Mouse (Mus musculus) intestine, embryonic 16.5 days (tissue): ENCODE measurements around the gene Ttll9. TPM values are rescaled to one million over a fixed set of nuclear protein-coding genes. Genes with fewer than 3 reads are reported as not detected.

Source experiments
- ATAC-seq: fragments of 200-750 bp; cut with Nextera tagmentation; 2 replicates; pipeline ENCODE4 v1.8.0; 2017; ENCODE audit warnings: moderate TSS enrichment, moderate library complexity
- H3K27ac ChIP-seq: fragments of 300-500 bp; sonication (generic); 2 replicates; pipeline ENCODE4 v1.5.1; 2014; ENCODE audit warnings: mild to moderate bottlenecking, low read length
- H3K27me3 ChIP-seq: fragments of 300-500 bp; sonication (generic); replicated peaks from 2 replicates; pipeline ENCODE4 v1.6.1; 2014; ENCODE audit warnings: low read length, control low read depth, mixed read lengths; ENCODE audit not compliant: control insufficient read depth, insufficient read depth
- H3K36me3 ChIP-seq: fragments of 300-500 bp; sonication (generic); 2 replicates; pipeline ENCODE4 v1.6.1; 2014; ENCODE audit warnings: low read length, control low read depth; ENCODE audit not compliant: control insufficient read depth, insufficient read depth
- H3K4me1 ChIP-seq: fragments of 300-500 bp; sonication (generic); 2 replicates; pipeline ENCODE4 v1.6.1; 2014; ENCODE audit warnings: low read length, control low read depth, mixed read lengths; ENCODE audit not compliant: control insufficient read depth, insufficient read depth
- H3K4me2 ChIP-seq: fragments of 300-500 bp; sonication (generic); 2 replicates; pipeline ENCODE4 v1.6.1; 2014; ENCODE audit warnings: low read depth, low read length, control low read depth
- H3K4me3 ChIP-seq: fragments of 300-500 bp; sonication (generic); 2 replicates; pipeline ENCODE4 v1.5.1; 2014; ENCODE audit warnings: mild to moderate bottlenecking, low read length
- H3K9ac ChIP-seq: fragments of 300-500 bp; sonication (generic); 2 replicates; pipeline ENCODE4 v1.6.1; 2014; ENCODE audit warnings: low read depth, low read length
- H3K9me3 ChIP-seq: fragments of 300-500 bp; sonication (generic); 2 replicates; pipeline ENCODE4 v1.6.1; 2016; ENCODE audit warnings: low read length, control low read depth; ENCODE audit not compliant: control insufficient read depth
- WGBS: fragments of 180-500 bp; shearing (Covaris S2); extraction: QIAGEN DNeasy Blood & Tissue Kit; methylation state at CpG from one replicate; pipeline ENCODE4 v1.1.7; 2014; 5-methylcytosine and 5-hydroxymethylcytosine counted together
- polyA plus RNA-seq: library from polyadenylated mRNA; unstranded; fragments of >200 nt; fragmentation: Nextera tagmentation; extraction: Ambion mirVana; gene quantifications from 2 replicates; pipeline ENCODE4 v1.2.1, GENCODE M21; 2015

Ttll9 gene
- polyA plus RNA-seq, 1 experiment from 2014 or later, result 0.16 TPM

GRCm38 (mm10) chr2:152950358-152951064 lies 11.8 kb upstream of the Ttll9 start:
- peak overlapping the region; percentile 98 for H3K4me2 ChIP-seq
- H3K27ac ChIP-seq, result no peak overlapping the region
- no peaks in the 10 kb centered on the region for H3K36me3 ChIP-seq
- H3K9me3 ChIP-seq, result no peaks in the 10 kb centered on the region
- no peak overlapping the region for H3K9ac ChIP-seq
- H3K27me3 ChIP-seq, result peaks cover 53% of the 10 kb centered on the region
- WGBS, result 33% methylated on average over 11 of the region's 11 CpGs
- H3K4me3 ChIP-seq, result peak overlapping the region; percentile 68; the same call in 1 of the 2 replicates
- peaks cover 4% of the 10 kb centered on the region; the same call in 1 of the 2 replicates for H3K4me1 ChIP-seq
- no peak; the same call in 1 of the 2 replicates for ATAC-seq

GRCm38 (mm10) chr2:152951065-152951849 lies 11.0 kb upstream of the Ttll9 start, which contains the start of gene Dusp15:
Dusp15 (minus strand) TSS chr2:152951698.
- WGBS, result 1% methylated on average over 54 of the region's 54 CpGs
- peak within 1 kb of the TSS; percentile 68 for H3K4me3 ChIP-seq
- peak within 1 kb of the TSS; percentile 66 for H3K9ac ChIP-seq
- H3K27me3 ChIP-seq, result peaks cover 46% of the 10 kb centered on the region
- ATAC-seq, result peak; percentile 63
- peaks cover 4% of the 10 kb centered on the region; the same call in 1 of the 2 replicates for H3K4me1 ChIP-seq
- H3K9me3 ChIP-seq, result no peaks in the 10 kb centered on the region
- H3K4me2 ChIP-seq, result peak within 1 kb of the TSS; percentile 98
- H3K27ac ChIP-seq, result no peak within 1 kb of the TSS
- no peaks in the 10 kb centered on the region for H3K36me3 ChIP-seq

GRCm38 (mm10) chr2:152951850-152952720 lies 10.2 kb upstream of the Ttll9 start:
- Histone ChIP-seq H3K4me3 (peak overlapping the region; percentile 68), H3K4me2 (peak overlapping the region; percentile 98), H3K27me3 (peaks cover 45% of the 10 kb centered on the region), H3K4me1 (peaks cover 4% of the 10 kb centered on the region; the same call in 1 of the 2 replicates), H3K9ac (peak overlapping the region; percentile 66), H3K9me3 (no peaks in the 10 kb centered on the region), H3K27ac (no peak overlapping the region), H3K36me3 (no peaks in the 10 kb centered on the region)
- no peak for ATAC-seq
- 19% methylated on average over 13 of the region's 13 CpGs for WGBS

GRCm38 (mm10) chr2:152958116-152958515 lies 4.2 kb upstream of the Ttll9 start:
- WGBS, result 66% methylated on average over 3 of the region's 3 CpGs
- peaks cover 12% of the 10 kb centered on the region for H3K27me3 ChIP-seq
- no peaks in the 10 kb centered on the region for H3K9me3 ChIP-seq
- H3K4me2 ChIP-seq, result no peak overlapping the region
- no peak overlapping the region for H3K4me3 ChIP-seq
- H3K27ac ChIP-seq, result no peak overlapping the region
- no peaks in the 10 kb centered on the region for H3K4me1 ChIP-seq
- no peaks in the 10 kb centered on the region for H3K36me3 ChIP-seq
- H3K9ac ChIP-seq, result no peak overlapping the region
- ATAC-seq, result no peak

GRCm38 (mm10) chr2:152965555-152965954 lies 3.3 kb downstream of the Ttll9 start:
- no peak for ATAC-seq
- H3K27me3 ChIP-seq, result no peaks in the 10 kb centered on the region
- 63% methylated on average over 4 of the region's 4 CpGs for WGBS
- H3K4me1 ChIP-seq, result no peaks in the 10 kb centered on the region
- H3K36me3 ChIP-seq, result no peaks in the 10 kb centered on the region
- H3K4me2 ChIP-seq, result no peak overlapping the region
- no peak overlapping the region for H3K9ac ChIP-seq
- H3K4me3 ChIP-seq, result no peak overlapping the region
- H3K27ac ChIP-seq, result no peak overlapping the region
- no peaks in the 10 kb centered on the region for H3K9me3 ChIP-seq

GRCm38 (mm10) chr2:152976991-152977390 lies 14.7 kb downstream of the Ttll9 start:
- Histone ChIP-seq H3K4me1 (no peaks in the 10 kb centered on the region), H3K9ac (no peak overlapping the region), H3K4me3 (no peak overlapping the region), H3K9me3 (no peaks in the 10 kb centered on the region), H3K27me3 (no peaks in the 10 kb centered on the region), H3K36me3 (no peaks in the 10 kb centered on the region), H3K27ac (no peak overlapping the region), H3K4me2 (no peak overlapping the region)
- WGBS, result 59% methylated on average over 3 of the region's 3 CpGs
- ATAC-seq, result no peak

- H3K4me2 ChIP-seq, result no peak overlapping the region
- H3K9ac ChIP-seq, result no peak overlapping the region
- 36% methylated on average over 1 of the region's 1 CpGs for WGBS
- no peaks in the 10 kb centered on the region for H3K9me3 ChIP-seq
- H3K4me1 ChIP-seq, result no peaks in the 10 kb centered on the region
- no peak overlapping the region for H3K4me3 ChIP-seq
- H3K27me3 ChIP-seq, result no peaks in the 10 kb centered on the region
- no peak overlapping the region for H3K27ac ChIP-seq
- no peaks in the 10 kb centered on the region for H3K36me3 ChIP-seq
- no peak for ATAC-seq
These were observed 23.3 kb downstream of the Ttll9 start for GRCm38 (mm10) chr2:152985582-152985981.

- Histone ChIP-seq H3K4me3 (no peak overlapping the region), H3K27ac (no peak overlapping the region), H3K9ac (no peak overlapping the region), H3K27me3 (no peaks in the 10 kb centered on the region), H3K4me2 (no peak overlapping the region), H3K36me3 (no peaks in the 10 kb centered on the region), H3K9me3 (no peaks in the 10 kb centered on the region), H3K4me1 (no peaks in the 10 kb centered on the region)
- ATAC-seq, result no peak
- 81% methylated on average over 9 of the region's 9 CpGs for WGBS
These were observed 29.2 kb downstream of the Ttll9 start for GRCm38 (mm10) chr2:152991529-152991928.

GRCm38 (mm10) chr2:152997046-152997445 lies 34.8 kb downstream of the Ttll9 start:
- ATAC-seq, result no peak
- Histone ChIP-seq H3K27me3 (no peaks in the 10 kb centered on the region), H3K4me3 (no peak overlapping the region), H3K4me2 (no peak overlapping the region), H3K9me3 (no peaks in the 10 kb centered on the region), H3K36me3 (no peaks in the 10 kb centered on the region), H3K9ac (no peak overlapping the region), H3K27ac (no peak overlapping the region), H3K4me1 (no peaks in the 10 kb centered on the region)
- WGBS, result 55% methylated on average over 4 of the region's 4 CpGs
